Mouse (Mus musculus) heart, adult 11 months (tissue): Measurements from ENCODE around the gene Cers6.

Experiments
- DNase-seq: peaks from one replicate; pipeline ENCODE4 v3.0.0; 2022

Gene Cers6

GRCm38 (mm10) chr2:69080760-69081159 lies 219.5 kb downstream of the Cers6 start:
- DNase-seq: peak; percentile 43

- peak; percentile 53 for DNase-seq
Measured at GRCm38 (mm10) chr2:69082499-69083197, 221.4 kb downstream of the Cers6 start.

GRCm38 (mm10) chr2:69083198-69083509 lies 221.9 kb downstream of the Cers6 start:
- DNase-seq: no peak

- no peak for DNase-seq
Measured at GRCm38 (mm10) chr2:69084416-69084815, 223.2 kb downstream of the Cers6 start.

GRCm38 (mm10) chr2:69086505-69087260 lies 225.4 kb downstream of the Cers6 start:
- peak; percentile 55 for DNase-seq

- DNase-seq: peak; percentile 51
Measured at GRCm38 (mm10) chr2:69095836-69096235, 234.6 kb downstream of the Cers6 start.

- peak; percentile 64 for DNase-seq
Measured at GRCm38 (mm10) chr2:69096821-69097220, 235.6 kb downstream of the Cers6 start.

- peak; percentile 71 for DNase-seq
Measured at GRCm38 (mm10) chr2:69097526-69097925, 236.3 kb downstream of the Cers6 start.

- DNase-seq: peak; percentile 66
Measured at GRCm38 (mm10) chr2:69098701-69099100, 237.5 kb downstream of the Cers6 start.

- peak; percentile 22 for DNase-seq
Measured at GRCm38 (mm10) chr2:69099147-69099546, 237.9 kb downstream of the Cers6 start.

GRCm38 (mm10) chr2:69100706-69101105 lies 239.5 kb downstream of the Cers6 start:
- DNase-seq: peak; percentile 87

GRCm38 (mm10) chr2:69103526-69103925 lies 242.3 kb downstream of the Cers6 start:
- peak; percentile 64 for DNase-seq

- peak; percentile 64 for DNase-seq
Measured at GRCm38 (mm10) chr2:69104511-69105145, 243.4 kb downstream of the Cers6 start.

GRCm38 (mm10) chr2:69109246-69109645 lies 248.0 kb downstream of the Cers6 start:
- peak; percentile 80 for DNase-seq

GRCm38 (mm10) chr2:69109710-69110109 lies 248.5 kb downstream of the Cers6 start:
- DNase-seq: peak; percentile 86

GRCm38 (mm10) chr2:69112609-69113008 lies 251.4 kb downstream of the Cers6 start:
- peak; percentile 13 for DNase-seq

- DNase-seq: peak; percentile 91
Measured at GRCm38 (mm10) chr2:69113829-69114547, 252.7 kb downstream of the Cers6 start.

GRCm38 (mm10) chr2:69115921-69116320 lies 254.7 kb downstream of the Cers6 start:
- peak; percentile 75 for DNase-seq

- DNase-seq: peak; percentile 34
Measured at GRCm38 (mm10) chr2:69116767-69117166, 255.5 kb downstream of the Cers6 start.

- peak; percentile 39 for DNase-seq
Measured at GRCm38 (mm10) chr2:69118994-69119393, 257.8 kb downstream of the Cers6 start.

- DNase-seq: no peak
Measured at GRCm38 (mm10) chr2:69119718-69120117, 258.5 kb downstream of the Cers6 start.

- peak; percentile 15 for DNase-seq
Measured at GRCm38 (mm10) chr2:69121681-69122080, 260.4 kb downstream of the Cers6 start.

- peak; percentile 41 for DNase-seq
Measured at GRCm38 (mm10) chr2:69125425-69125824, 264.2 kb downstream of the Cers6 start.
